Mouse (Mus musculus): ENCODE results near the gene Hoxc10.

Hoxc10 gene

GRCm38 (mm10) chr15:102966776-102967311 is at the start of gene Hoxc10:
Hoxc10 (plus strand) TSS chr15:102966796.
- in situ Hi-C loops (cut with MboI; ENCODE audit: low sequenced_read_pairs): no loop called here

- in situ Hi-C loops (cut with MboI; ENCODE audit: low sequenced_read_pairs): no loop called here
These were observed 48.5 kb upstream of the Hoxc10 start for GRCm38 (mm10) chr15:102917972-102918572.

- in situ Hi-C loops (cut with MboI; ENCODE audit: low sequenced_read_pairs): no loop called here
These were observed 47.9 kb upstream of the Hoxc10 start for GRCm38 (mm10) chr15:102918611-102919265.

- in situ Hi-C loops (cut with MboI; ENCODE audit: low sequenced_read_pairs): no loop called here
These were observed 47.0 kb upstream of the Hoxc10 start for GRCm38 (mm10) chr15:102919336-102920180.

GRCm38 (mm10) chr15:102920619-102921018 is 46.0 kb upstream of the Hoxc10 start:
- in situ Hi-C loops (cut with MboI; ENCODE audit: low sequenced_read_pairs): no loop called here

- in situ Hi-C loops (cut with MboI; ENCODE audit: low sequenced_read_pairs): no loop called here
These were observed 45.3 kb upstream of the Hoxc10 start, which contains the start of gene Hoxc13 for GRCm38 (mm10) chr15:102921053-102922011. Hoxc13 (plus strand) TSS chr15:102921103.

GRCm38 (mm10) chr15:102922012-102922362 is 44.6 kb upstream of the Hoxc10 start:
- in situ Hi-C loops (cut with MboI; ENCODE audit: low sequenced_read_pairs): no loop called here

- in situ Hi-C loops (cut with MboI; ENCODE audit: low sequenced_read_pairs): no loop called here
These were observed 43.7 kb upstream of the Hoxc10 start for GRCm38 (mm10) chr15:102922636-102923500.

- in situ Hi-C loops (cut with MboI; ENCODE audit: low sequenced_read_pairs): no loop called here
These were observed 39.5 kb upstream of the Hoxc10 start for GRCm38 (mm10) chr15:102927032-102927645.

- in situ Hi-C loops (cut with MboI; ENCODE audit: low sequenced_read_pairs): no loop called here
These were observed 34.8 kb upstream of the Hoxc10 start for GRCm38 (mm10) chr15:102931706-102932358.

GRCm38 (mm10) chr15:102934438-102934837 is 32.2 kb upstream of the Hoxc10 start:
- in situ Hi-C loops (cut with MboI; ENCODE audit: low sequenced_read_pairs): no loop called here

GRCm38 (mm10) chr15:102934897-102935296 is 31.7 kb upstream of the Hoxc10 start:
- in situ Hi-C loops (cut with MboI; ENCODE audit: low sequenced_read_pairs): no loop called here

GRCm38 (mm10) chr15:102936279-102936972 is 30.2 kb upstream of the Hoxc10 start, which contains the start of gene Hoxc12:
Hoxc12 (plus strand) TSS chr15:102936757.
- in situ Hi-C loops (cut with MboI; ENCODE audit: low sequenced_read_pairs): no loop called here

- in situ Hi-C loops (cut with MboI; ENCODE audit: low sequenced_read_pairs): no loop called here
These were observed 29.4 kb upstream of the Hoxc10 start for GRCm38 (mm10) chr15:102937036-102937666.

GRCm38 (mm10) chr15:102939256-102940155 is 27.1 kb upstream of the Hoxc10 start:
- in situ Hi-C loops (cut with MboI; ENCODE audit: low sequenced_read_pairs): no loop called here

- in situ Hi-C loops (cut with MboI; ENCODE audit: low sequenced_read_pairs): no loop called here
These were observed 23.7 kb upstream of the Hoxc10 start for GRCm38 (mm10) chr15:102942739-102943467.
